Mouse (Mus musculus) kidney, adult 2 months (tissue): ENCODE measurements around the gene Sdk2. TPM values are rescaled to one million over a fixed set of nuclear protein-coding genes. Genes with fewer than 3 reads are reported as not detected.

Experiments
- DNase-seq: peaks from one replicate; pipeline ENCODE4 v3.0.0; 2021
- H3K27ac ChIP-seq: fragments of 200-500 bp; 2 replicates; pipeline ENCODE4 v1.5.1; 2012; ENCODE audit warnings: low read depth, low read length, control low read depth, inconsistent platforms; ENCODE audit not compliant: insufficient read depth
- H3K27me3 ChIP-seq: fragments of 200-500 bp; replicated peaks from 2 replicates; pipeline ENCODE4 v1.6.1; 2012; ENCODE audit warnings: mild to moderate bottlenecking, moderate library complexity, low read length, inconsistent platforms; ENCODE audit not compliant: control insufficient read depth, insufficient read depth
- H3K36me3 ChIP-seq: fragments of 200-500 bp; 2 replicates; pipeline ENCODE4 v1.6.1; 2012; ENCODE audit warnings: mild to moderate bottlenecking, moderate library complexity, low read length, inconsistent platforms; ENCODE audit not compliant: control insufficient read depth, insufficient read depth
- H3K4me1 ChIP-seq: fragments of 200-500 bp; 2 replicates; pipeline ENCODE4 v1.6.1; 2011; ENCODE audit warnings: low read length; ENCODE audit not compliant: control insufficient read depth, insufficient read depth
- H3K4me3 ChIP-seq: fragments of 200-500 bp; 2 replicates; pipeline ENCODE4 v1.5.1; 2011; ENCODE audit warnings: mild to moderate bottlenecking, low read depth, low read length, control low read depth; ENCODE audit not compliant: insufficient read depth
- CTCF ChIP-seq: fragments of 200-500 bp; conservative IDR thresholded peaks from 2 replicates; pipeline ENCODE4 v1.5.1; 2011; ENCODE audit warnings: low read depth, mild to moderate bottlenecking, control low read depth, low read length, moderate library complexity, mixed read lengths; ENCODE audit not compliant: insufficient read depth, insufficient read length
- POLR2A ChIP-seq: fragments of 200-500 bp; IDR thresholded peaks from one replicate; pipeline ENCODE4 v1.6.1; 2011; ENCODE audit warnings: low read depth, low read length, control low read depth
- WGBS: fragments of 180-500 bp; shearing (Covaris S2); methylation state at CpG from one replicate; pipeline ENCODE4 v1.1.7; 2018; 5-methylcytosine and 5-hydroxymethylcytosine counted together
- polyA plus RNA-seq: library from polyadenylated mRNA; depleted of rRNA; stranded (reverse); fragments of >200 nt; gene quantifications from 2 replicates; pipeline ENCODE4 v1.2.3, GENCODE M21; 2012

The Sdk2 gene
- polyA plus RNA-seq, 1 experiment: 0.63 TPM

DNA sequence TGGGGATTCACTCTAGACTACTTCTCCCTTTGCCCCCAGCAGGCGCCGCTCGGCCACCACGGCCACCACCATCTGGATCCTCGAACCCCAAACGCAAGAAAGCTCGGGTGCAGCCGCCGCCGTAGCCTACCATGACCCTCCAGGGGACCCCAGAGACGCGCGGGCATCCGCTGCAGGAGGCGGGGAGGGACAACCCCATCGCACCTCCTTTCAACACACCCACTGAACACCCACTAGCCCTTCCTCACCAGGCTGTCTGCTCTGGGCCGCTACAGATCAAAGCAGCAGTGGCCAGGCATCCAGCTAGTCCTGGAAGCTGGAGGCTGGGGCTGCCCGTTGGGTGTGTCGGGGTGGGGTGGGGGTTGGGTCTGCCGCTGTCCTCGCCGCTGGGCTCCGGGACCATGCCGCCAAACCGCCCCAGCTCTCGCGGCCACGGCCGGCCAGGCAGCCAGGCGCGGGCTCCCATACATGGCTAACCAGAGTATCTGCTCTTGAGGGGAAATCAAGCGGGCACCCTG, 1.9 kb downstream of the Sdk2 start:
- H3K36me3 ChIP-seq: no peaks in the 10 kb centered on the region
- TF ChIP-seq CTCF (no peak), POLR2A (no peak)
- H3K4me3 ChIP-seq: peak overlapping the region; percentile 12; the same call in 1 of the 2 replicates
- no peak for DNase-seq
- WGBS: 3% methylated on average over 32 of the region's 32 CpGs
- no peaks in the 10 kb centered on the region for H3K4me1 ChIP-seq
- H3K27me3 ChIP-seq: peaks cover 3% of the 10 kb centered on the region
- H3K27ac ChIP-seq: no peak overlapping the region

DNA sequence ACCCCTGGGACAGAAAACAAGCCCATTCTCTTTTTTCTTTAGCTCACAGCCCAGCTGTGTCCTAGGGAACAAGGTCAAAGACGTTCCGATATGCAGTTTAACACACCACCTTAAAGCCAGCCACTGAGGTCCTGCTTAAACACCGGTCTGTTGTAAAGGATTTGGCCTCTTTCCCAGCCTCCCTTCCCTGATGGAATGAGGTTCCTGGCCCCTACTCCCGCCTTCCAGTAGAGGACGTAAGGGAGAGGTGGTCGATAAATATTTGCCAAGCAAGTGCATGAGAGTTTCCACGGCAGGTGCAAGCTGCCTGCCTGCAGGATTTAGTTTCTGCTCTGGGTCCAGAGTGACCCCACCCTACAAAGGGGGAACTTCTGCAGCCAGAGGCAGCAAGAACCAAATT, 4.9 kb downstream of the Sdk2 start:
- Histone ChIP-seq H3K4me3 (no peak overlapping the region), H3K36me3 (no peaks in the 10 kb centered on the region), H3K4me1 (no peaks in the 10 kb centered on the region), H3K27ac (no peak overlapping the region), H3K27me3 (peaks cover 3% of the 10 kb centered on the region; the same call in 1 of the 2 replicates)
- TF ChIP-seq CTCF (no peak), POLR2A (no peak)
- 56% methylated on average over 7 of the region's 7 CpGs for WGBS
- DNase-seq: no peak

- DNase-seq: no peak
- WGBS: 75% methylated on average over 2 of the region's 2 CpGs
- Histone ChIP-seq H3K4me1 (no peaks in the 10 kb centered on the region), H3K36me3 (no peaks in the 10 kb centered on the region), H3K27ac (no peak overlapping the region), H3K4me3 (no peak overlapping the region), H3K27me3 (peaks cover 3% of the 10 kb centered on the region; the same call in 1 of the 2 replicates)
- TF ChIP-seq POLR2A: no peak
- no peak for TF ChIP-seq CTCF
These were observed 5.6 kb downstream of the Sdk2 start for GRCm38 (mm10) chr11:114061265-114061664.

DNA sequence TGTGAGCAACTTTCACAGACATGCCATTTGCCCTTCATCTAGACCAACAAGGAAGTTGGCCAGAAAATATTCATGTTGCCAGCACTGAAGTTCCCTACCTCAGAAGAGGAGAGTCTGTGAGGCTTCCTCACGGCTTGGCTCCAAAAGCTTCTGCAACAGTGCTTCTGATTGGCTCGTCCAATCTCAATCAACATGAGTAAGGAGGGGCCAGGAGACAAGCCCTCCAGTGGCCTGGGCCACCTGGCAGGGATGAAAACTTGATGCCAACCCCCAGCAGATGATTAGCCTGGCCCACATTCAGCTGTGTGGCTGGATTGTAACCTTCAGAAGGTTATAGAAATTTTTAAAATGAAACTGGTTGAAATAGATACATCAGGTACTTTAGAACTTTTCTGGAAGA, 10.5 kb downstream of the Sdk2 start:
- H3K36me3 ChIP-seq: no peaks in the 10 kb centered on the region
- TF ChIP-seq CTCF (no peak), POLR2A (no peak)
- WGBS: 50% methylated on average over 2 of the region's 2 CpGs

GRCm38 (mm10) chr11:114054581-114055315, 12.1 kb downstream of the Sdk2 start:
- Histone ChIP-seq H3K27ac (no peak overlapping the region), H3K4me3 (no peak overlapping the region), H3K36me3 (no peaks in the 10 kb centered on the region), H3K27me3 (no peaks in the 10 kb centered on the region), H3K4me1 (no peaks in the 10 kb centered on the region)
- WGBS: 53% methylated on average over 17 of the region's 17 CpGs
- DNase-seq: no peak
- TF ChIP-seq POLR2A (no peak), CTCF (no peak)

More for the DNA sequence above, 10.5 kb downstream of the Sdk2 start:
- DNase-seq: no peak
- Histone ChIP-seq H3K4me3 (no peak overlapping the region), H3K4me1 (no peaks in the 10 kb centered on the region), H3K27ac (no peak overlapping the region), H3K27me3 (no peaks in the 10 kb centered on the region)

DNA sequence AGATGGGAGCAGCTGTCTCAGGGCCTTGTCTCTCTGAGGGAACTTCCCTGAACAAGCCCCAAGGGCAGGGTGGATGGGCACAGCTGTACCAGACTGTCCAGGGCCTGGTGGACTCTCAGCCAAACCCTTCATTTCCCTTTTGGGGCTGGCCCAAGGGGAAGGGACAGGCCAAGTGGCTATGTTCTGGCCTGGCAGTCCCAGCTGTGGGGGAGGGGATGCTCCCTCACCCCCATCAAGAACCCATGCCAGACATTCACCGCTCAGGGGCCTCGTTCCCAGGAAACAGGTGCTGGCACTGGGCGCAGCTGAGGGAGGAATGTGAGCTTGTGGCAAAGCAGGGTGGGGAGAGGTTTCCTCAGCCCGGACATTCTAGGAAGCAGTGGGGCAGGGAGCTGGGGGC, 15.5 kb downstream of the Sdk2 start:
- DNase-seq: no peak
- H3K27ac ChIP-seq: no peak overlapping the region
- TF ChIP-seq CTCF: no peak
- TF ChIP-seq POLR2A: no peak
- no peaks in the 10 kb centered on the region for H3K4me1 ChIP-seq
- no peak overlapping the region for H3K4me3 ChIP-seq
- no peaks in the 10 kb centered on the region for H3K27me3 ChIP-seq
- H3K36me3 ChIP-seq: no peaks in the 10 kb centered on the region
- WGBS: 44% methylated on average over 4 of the region's 4 CpGs

DNA sequence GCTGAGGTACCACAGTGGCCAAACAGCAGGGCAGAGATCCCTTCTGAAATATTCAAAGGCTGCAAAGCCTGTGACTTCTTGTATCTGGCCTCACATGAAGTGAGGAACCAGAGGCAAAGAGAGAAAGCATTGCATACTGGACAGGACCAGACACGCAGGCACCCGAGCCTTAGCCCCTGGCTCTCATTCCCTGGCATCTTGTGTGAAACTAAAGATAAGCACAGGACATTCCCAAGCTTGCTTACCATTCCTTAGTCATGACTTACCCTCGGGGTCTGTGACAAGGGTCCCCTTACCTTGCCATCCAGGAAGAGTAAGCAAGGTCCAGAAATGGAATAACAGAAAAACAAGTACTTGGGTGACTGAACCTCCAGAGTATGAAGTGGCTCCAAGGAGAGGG, 16.3 kb downstream of the Sdk2 start:
- H3K27me3 ChIP-seq: no peaks in the 10 kb centered on the region
- DNase-seq: no peak

More for the DNA sequence above, 16.3 kb downstream of the Sdk2 start:
- H3K36me3 ChIP-seq: no peaks in the 10 kb centered on the region
- WGBS: 78% methylated on average over 3 of the region's 3 CpGs
- TF ChIP-seq POLR2A (no peak), CTCF (no peak)
- no peak overlapping the region for H3K4me3 ChIP-seq
- no peak overlapping the region for H3K27ac ChIP-seq
- no peaks in the 10 kb centered on the region for H3K4me1 ChIP-seq
